Mouse (Mus musculus) liver (tissue): ENCODE measurements at regions not wholly inside any gene's neighbourhood (a gene's known extent, or its start where the extent isn't known, plus 50 kb on each side); places are given as distances from the start of the nearest gene placed in this dataset.

Experiments
- DNase-seq: peaks from one replicate; pipeline ENCODE4 v3.0.0-alpha.2; 2020; ENCODE audit warnings: mixed read lengths

GRCm38 (mm10) chr2:72769030-72769630 lies 211.1 kb downstream of the Sp3 start:
- no peak for DNase-seq

- DNase-seq, result no peak
Observed at GRCm38 (mm10) chr2:72773401-72773800, 206.8 kb downstream of the Sp3 start.

GRCm38 (mm10) chr2:72777330-72777729 lies 202.9 kb downstream of the Sp3 start:
- DNase-seq, result no peak

- no peak for DNase-seq
Observed at GRCm38 (mm10) chr2:72777806-72778510, 202.3 kb downstream of the Sp3 start.

GRCm38 (mm10) chr2:72779268-72780163 lies 200.7 kb downstream of the Sp3 start:
- DNase-seq, result no peak

GRCm38 (mm10) chr2:72781369-72782275 lies 198.6 kb downstream of the Sp3 start:
- no peak for DNase-seq

GRCm38 (mm10) chr2:72782355-72782754 lies 197.9 kb downstream of the Sp3 start:
- DNase-seq, result no peak

- DNase-seq, result peak; percentile 18
Observed at GRCm38 (mm10) chr2:72785365-72786043, 194.7 kb downstream of the Sp3 start.

GRCm38 (mm10) chr2:72786044-72786737 lies 194.1 kb downstream of the Sp3 start:
- no peak for DNase-seq

- DNase-seq, result no peak
Observed at GRCm38 (mm10) chr2:72787616-72788015, 192.6 kb downstream of the Sp3 start.

GRCm38 (mm10) chr2:72791496-72791895 lies 188.8 kb downstream of the Sp3 start:
- no peak for DNase-seq

GRCm38 (mm10) chr2:72793424-72793823 lies 186.8 kb downstream of the Sp3 start:
- DNase-seq, result no peak

GRCm38 (mm10) chr2:72794501-72794900 lies 185.7 kb downstream of the Sp3 start:
- DNase-seq, result no peak

GRCm38 (mm10) chr2:72797002-72797718 lies 183.1 kb downstream of the Sp3 start:
- no peak for DNase-seq

- peak; percentile 68 for DNase-seq
Observed at GRCm38 (mm10) chr2:72800696-72801095, 179.6 kb downstream of the Sp3 start.

GRCm38 (mm10) chr2:72813282-72813974 lies 166.8 kb downstream of the Sp3 start:
- DNase-seq, result peak; percentile 19

GRCm38 (mm10) chr2:72825251-72825650 lies 155.0 kb downstream of the Sp3 start:
- DNase-seq, result no peak

- DNase-seq, result no peak
Observed at GRCm38 (mm10) chr2:72829139-72829538, 151.1 kb downstream of the Sp3 start.

- DNase-seq, result no peak
Observed at GRCm38 (mm10) chr2:72832770-72833169, 147.5 kb downstream of the Sp3 start.
